Mouse (Mus musculus) lung, embryonic 15.5 days (tissue): ENCODE measurements around the gene Spaca1. TPM values are rescaled to one million over a fixed set of nuclear protein-coding genes. Genes with fewer than 3 reads are reported as not detected.

Experiments used
- polyA plus RNA-seq: library from polyadenylated mRNA; unstranded; fragments of >200 nt; fragmentation: Nextera tagmentation; extraction: Ambion mirVana; gene quantifications from 2 replicates; pipeline ENCODE4 v1.2.1, GENCODE M21; 2015

The Spaca1 gene
- polyA plus RNA-seq, 1 experiment from 2014 or later = 1.3 TPM

Other genes starting within 250 kb of the Spaca1 start
- 0.53 and 0.66 TPM in 2 replicates for gene Cnr1, start 125.6 kb downstream of the Spaca1 start, polyA plus RNA-seq